Mouse (Mus musculus) bone marrow, adult 2 months (tissue): ENCODE results near the gene Rad50.

ENCODE experiments used
- CTCF ChIP-seq: fragments of 200-500 bp; IDR thresholded peaks from 2 replicates; pipeline ENCODE4 v1.5.1; 2011; ENCODE audit warnings: low read length, control low read depth; ENCODE audit not compliant: control insufficient read depth, insufficient read depth
- POLR2A ChIP-seq: fragments of 200-500 bp; IDR thresholded peaks from 2 replicates; pipeline ENCODE4 v1.6.1; 2011; ENCODE audit warnings: low read depth, mild to moderate bottlenecking, control low read depth, low read length, borderline replicate concordance; ENCODE audit not compliant: control insufficient read depth

- TF ChIP-seq CTCF, result no peak
- no peak for TF ChIP-seq POLR2A
Measured at GRCm38 (mm10) chr11:53617562-53618109, 89.5 kb downstream of the Rad50 start.
